Mouse (Mus musculus): Measurements from ENCODE around the gene Atf3.
"Not testable (repeated sequence)": the region's sequence is repeated elsewhere in the genome, so short reads cannot be mapped to it uniquely, and the experiment has no call there.

Atf3 gene

DNA sequence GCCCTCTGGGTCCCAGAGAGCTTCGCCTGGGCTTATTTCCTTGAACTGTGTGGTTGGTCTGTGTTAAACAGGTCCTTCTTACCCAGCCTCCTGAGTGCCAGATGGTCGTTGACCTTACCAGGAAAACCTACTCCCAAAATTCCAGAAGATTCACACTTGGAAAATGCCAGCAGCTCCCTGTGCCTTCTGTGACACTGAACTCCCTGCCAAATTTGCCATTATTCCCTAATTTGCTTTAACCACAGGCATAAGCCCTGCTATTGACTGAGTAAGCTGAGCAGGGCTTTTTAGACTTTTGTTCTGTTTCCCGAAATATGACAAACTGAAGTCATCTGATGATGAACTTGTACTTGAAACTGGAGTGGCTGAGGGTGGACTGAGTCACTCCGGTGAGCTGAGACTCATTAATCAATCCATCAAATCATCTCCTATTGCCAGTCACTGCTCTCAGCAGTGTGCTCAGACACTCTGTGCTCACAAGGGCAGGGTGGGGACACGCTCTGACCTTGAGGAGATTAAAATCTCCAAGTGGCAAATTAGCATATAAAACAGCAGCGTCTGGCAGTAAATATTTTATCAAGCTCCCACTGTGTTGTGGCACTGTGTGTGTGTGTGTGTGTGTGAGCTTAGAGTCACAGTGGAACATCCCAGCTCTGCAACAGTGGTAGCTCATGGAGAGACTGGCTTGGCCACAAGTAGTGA is 28.0 kb downstream of the Atf3 start:
- DNase-seq: no peak

DNA sequence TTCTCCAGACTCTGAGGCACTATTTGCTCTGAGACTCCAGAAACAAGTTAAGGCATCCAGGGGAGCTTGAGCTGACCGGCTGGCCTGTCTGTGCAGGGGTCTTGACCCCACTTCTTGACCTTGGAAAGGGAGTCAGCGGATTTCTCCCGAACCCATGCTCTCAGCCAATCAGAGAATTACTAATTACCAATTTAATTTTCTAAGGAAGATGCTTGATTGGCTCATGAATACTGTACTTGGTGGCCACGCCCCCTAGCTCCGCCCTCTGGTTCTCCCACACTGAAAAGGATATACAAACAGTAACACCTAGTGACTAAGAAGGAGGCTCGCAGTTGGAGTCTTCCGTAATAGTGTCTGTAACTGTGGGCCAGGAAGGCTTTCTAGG is 31.5 kb downstream of the Atf3 start:
- DNase-seq: no peak

DNA sequence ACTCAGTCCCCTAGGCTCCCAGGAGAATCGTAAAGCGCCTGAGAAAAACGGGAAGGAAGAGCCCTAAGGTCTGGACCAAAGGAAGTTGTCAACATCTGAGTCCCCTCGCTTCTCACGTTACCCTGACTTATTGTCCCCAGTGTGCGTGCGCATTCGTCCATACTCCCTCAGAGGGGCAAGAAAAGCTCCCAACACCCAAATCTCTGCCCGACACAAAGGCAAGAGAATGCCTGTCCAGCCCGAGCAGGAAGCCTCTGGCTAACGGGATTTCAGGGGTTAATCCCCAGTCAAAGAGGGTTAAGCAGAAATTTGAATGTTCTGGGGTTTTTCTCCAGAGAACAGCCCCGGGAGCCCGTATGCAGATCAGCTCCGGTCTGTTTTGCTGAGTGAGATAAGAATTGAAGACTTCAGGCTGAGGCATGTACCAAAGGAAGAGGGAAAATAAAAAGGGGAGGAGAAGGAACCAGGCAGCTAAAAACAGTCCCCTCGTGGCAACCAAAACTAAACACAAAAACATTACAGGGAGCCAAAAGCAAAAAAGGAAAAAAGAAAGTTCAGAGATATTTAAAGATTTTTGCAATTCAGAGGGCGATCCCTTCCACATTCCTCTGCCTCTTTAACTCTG is 32.0 kb downstream of the Atf3 start:
- no peak for DNase-seq

DNA sequence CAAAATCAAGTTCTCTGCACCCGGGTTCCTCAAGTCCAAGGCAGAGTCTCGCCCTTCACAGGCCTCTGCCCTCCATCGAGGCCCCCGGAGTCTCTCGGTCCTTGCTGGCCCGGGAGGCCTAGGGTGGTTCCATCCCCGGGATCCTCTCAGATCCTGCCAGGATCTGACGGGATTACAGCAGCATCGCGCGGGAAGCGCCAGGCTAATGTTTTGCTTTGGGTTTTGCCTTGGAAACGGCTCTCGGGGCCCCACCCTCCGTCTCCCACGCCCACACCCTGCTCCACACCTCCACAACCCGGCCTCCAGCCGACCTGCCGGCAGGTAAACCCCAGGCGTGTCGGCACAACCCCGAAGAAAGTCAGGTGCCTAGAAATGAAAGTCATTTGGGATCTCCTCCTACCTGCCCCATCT is 33.0 kb downstream of the Atf3 start:
- DNase-seq: no peak

DNA sequence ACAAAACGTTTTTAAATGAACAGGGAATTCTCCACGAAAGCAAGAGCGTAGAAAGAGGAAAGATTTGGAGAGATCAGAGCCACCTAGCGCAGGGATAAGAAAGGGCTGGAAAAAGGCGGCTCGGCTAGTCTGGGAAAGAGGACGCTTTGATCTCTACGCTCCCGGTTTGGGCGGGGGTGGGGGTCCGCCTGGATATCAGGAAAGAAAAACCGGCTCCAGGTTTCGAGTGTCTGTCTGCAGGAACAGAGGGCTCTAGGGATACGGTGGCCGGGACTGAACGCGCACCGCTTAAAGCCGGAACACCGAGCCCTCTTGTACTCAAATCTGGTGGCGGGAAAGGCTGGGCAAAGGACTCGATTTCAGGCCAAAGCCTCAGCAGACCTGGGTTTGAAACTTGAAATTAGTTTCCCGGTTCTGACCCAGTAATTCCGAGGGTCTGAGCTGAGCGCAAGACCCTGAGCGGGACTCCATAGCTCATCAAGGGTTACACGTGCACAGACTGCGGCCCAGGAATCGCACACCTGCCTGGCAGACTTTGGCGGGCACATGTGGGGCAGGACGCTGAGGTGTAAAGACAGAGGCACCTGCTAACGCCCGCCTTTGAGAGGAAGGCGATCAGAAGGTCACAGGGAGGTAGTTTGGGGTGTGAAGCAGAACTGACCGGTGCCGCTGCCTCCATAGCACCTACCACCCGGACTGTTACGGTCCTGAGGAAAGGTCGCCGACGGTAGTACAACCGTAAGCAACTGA is 33.6 kb downstream of the Atf3 start:
- DNase-seq: peak; percentile 11

DNA sequence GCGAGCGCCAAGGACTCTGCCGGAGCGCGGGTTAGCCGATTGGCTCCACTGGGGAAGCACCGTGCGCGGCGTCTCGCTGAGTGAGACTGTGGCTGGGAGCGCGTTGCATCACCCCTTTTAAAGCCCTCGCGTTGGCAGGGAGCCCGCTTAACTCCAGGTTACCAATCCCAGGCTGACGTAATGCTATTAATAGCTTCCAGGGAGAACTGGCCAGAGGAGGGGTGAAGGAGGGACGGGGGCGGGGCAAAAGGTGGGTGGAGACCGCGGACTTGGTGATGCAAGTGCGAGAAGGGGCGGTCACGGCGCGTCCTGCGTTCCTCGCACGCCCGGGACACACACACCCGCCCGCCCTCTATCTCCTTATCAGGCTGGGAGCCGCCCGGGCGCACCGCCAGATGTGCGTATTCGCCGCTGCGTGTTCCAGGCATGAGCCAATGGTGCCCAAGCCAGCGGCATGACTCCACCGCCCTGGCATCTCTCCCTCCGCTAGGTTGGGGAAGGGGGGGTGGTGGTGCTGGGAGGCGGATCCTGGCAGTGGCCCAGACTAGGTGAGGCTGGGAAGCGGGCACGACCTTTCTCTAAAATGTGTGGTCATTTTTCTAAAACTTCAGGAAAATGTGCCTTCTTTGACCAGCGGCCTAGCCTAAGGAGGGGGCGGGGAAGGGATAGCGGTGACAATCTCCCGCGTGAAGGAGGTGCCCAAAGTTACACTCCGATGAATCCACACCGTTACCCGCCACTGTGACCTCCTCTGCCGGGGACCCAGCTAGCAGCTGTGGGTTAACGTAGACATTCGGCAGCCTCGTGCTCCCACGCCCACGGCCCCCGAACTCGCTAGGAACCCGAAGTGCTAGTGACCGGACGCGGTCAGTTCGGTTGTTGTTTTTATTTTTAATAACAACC is 34.4 kb downstream of the Atf3 start:
- peak; percentile 82 for DNase-seq

DNA sequence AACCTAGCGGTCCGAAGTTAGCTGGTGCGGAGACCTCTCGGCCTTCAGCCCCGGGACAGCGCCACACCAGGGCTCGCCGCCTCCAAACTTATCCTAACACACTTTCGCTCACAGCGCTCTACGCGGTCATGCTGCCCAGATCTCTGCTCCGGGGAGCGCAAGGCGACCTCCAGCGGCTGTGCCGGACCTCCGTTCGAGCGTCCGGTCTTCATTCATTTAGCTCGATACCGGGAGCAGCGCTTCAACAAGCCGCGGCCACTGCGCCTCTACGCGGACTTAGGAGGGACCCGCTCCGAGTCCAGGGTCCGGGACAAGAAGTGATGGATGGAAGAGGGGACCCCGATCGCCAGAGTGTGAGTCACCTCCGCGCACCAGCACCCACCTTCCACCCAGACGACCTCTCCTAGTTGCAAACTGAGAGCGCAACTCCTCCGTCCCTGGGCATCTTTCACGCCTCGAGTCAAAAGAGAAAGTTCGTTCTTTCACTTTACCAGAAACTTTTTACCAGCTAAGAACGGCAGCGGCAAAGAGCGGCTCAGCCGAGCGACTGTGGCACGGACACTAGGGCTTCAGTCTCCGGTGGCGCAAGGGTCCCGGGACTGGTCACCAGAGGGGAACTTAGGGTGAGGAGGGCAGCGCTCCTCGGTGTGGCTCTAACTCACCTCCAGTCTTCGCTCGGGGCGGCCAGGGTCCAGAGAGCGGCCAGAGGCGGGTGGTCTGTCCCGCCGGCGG is 35.2 kb downstream of the Atf3 start:
- peak; percentile 15 for DNase-seq

DNA sequence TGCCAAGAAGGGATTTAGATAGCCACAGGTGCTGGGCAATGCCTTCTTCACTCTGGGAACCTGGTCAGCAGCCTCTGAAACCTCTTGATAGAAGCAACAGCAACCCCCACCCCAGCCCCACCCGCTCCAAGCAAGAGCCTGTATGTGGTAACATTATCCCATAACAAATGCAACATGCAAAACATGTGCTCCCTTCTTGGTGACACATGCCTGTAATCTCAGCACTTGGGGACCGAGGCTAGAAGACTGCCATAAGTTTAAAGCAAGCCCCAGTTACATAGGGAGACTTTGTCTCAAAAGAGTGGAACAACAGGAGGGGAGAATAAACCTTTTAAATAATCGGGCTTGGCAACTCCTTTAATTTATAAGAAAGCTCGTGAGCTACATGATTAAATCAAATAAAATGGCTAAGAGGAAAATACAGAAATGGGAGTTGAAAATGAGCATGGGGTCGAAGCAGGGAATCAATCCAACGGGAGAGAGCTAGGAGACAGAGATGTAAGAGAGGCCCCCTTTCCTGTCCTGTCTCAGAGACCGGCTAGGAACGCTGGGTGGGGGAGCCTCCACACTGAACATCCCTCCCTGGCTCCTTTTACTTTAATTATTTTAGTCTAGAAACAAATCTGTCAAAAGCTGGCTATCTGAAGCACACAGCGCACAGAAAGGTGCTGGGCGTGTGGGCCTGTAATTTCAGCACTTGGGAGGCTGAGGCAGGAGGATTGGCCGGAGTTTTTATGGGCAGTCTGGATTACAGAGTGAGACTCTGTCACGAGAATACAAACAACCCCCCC is 36.2 kb downstream of the Atf3 start:
- no peak for DNase-seq

DNA sequence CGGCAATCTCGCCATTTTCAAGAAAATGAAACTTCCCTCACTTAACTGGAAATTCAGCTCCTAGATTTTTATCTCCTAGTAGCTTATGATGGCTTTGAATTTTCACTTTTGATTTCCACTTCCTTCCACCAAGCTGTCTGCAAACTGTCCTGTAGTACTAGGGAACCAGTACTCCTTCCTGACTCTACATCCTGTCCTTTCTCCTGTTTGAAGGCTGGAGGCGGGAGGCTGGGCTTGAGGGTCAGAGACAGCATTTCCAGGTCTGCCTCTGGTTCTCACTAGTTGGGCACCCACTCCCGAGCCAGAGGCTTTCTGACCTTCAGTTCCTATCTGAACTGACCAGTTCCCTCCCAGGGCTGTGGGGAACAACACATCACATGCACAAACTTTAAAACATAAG is 37.4 kb downstream of the Atf3 start:
- no peak for DNase-seq

DNA sequence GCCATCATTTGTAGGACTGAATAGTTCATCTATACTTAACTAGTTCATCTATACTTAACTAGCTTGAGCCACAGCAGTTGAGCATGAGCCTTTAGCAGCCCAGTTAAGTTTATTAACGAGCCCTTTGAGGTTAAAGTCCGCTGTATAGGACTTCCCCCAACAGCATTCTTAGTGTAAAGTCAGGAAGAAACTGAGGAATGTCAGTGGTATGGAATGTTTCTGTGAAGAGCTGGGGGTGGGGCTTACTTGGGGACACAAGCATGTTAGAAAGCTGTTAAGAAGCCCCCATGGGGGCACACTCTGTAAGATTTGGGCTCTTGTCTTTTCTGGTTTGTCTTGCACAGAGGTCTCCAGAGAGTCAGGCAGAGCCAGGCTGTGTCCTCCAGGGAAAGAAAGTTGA is 38.0 kb downstream of the Atf3 start:
- DNase-seq: no peak

DNA sequence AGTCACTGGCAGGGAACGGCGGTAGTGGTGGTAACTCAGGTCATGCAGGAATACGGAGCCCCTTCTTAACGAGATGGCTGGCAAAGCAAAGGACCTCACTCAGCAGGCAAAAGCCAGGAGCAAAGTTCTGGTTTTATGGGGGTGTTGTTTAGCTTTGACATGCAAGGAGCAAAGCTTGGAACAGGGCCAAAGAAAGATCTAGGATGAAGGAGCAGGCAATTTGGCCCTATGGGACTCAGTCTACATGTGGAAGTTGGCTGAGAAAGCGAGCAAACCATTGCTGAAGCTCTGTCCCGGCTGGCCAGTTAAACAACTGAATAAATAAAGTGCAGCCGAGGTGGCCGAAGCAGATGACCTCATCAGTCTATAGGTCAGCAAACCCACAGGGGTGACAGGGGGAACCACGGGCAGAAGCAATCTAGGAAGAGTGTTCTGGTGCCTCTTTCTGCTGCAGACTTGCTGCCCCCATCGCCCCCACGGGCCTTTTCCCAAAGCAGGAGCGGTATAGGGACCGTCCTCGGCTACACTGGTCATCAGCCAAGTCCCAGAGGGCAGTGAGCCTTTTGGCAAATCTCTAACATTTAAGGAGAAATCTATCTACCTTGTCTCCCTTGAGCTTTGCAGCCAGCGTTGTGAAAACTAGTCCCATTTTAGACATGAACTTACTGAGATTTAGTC is 39.2 kb downstream of the Atf3 start:
- DNase-seq: no peak

DNA sequence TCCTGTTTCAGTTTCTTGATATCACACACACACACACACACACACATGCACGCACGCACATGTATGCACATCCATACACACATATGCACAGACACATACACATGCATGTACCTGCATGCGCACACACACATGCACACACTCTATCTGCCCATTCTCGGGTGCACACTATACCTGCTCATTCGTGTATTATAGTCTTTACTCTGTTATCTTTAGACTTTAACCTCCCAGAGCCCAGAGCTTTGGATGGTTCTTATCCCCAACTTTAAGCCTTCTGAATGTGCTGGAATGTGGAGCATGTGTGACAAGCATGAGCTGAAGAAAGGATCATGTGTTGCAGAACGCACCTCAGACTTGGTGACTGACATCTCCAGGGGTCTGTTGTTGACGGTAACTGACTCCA is 41.0 kb downstream of the Atf3 start:
- no peak for DNase-seq

DNA sequence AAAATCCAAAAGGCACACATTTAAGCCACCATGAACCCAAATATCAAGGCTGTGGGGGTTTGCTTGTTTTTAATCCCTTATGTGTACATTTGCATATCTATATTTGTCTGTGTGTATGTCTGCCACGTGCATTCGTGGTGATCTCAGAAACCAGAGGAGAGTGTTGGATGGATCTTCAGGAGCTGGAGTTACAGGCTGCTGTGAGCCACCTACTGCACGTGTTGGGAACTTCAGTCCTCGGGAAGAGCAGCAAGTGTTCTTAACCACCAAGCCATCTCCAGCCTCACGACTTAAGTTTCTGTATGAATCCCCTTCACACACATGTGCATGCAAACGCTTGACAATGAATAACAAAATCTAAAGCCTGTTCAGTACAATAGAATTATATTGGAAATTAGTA is 45.4 kb downstream of the Atf3 start:
- peak; percentile 62 for DNase-seq

DNA sequence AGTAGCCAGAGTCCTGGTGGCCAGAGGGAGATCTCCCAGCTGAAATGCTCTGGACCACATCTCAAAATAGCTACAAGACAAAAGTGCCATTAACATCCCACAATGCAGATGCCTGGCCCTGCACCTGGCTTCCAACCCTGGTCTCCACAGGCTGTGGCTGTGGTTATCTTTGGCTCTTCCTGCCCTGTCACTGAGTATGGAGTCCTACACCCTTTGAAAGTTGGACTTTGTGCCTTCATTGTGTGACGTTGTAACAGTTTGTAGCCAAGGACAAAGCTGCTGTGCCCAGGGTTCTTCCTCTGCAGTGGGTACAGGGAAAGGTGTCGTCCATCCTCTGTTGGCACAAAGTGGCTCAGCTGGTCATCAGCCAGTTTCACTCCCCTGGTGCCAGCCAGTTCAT is 47.4 kb downstream of the Atf3 start:
- no peak for DNase-seq

DNA sequence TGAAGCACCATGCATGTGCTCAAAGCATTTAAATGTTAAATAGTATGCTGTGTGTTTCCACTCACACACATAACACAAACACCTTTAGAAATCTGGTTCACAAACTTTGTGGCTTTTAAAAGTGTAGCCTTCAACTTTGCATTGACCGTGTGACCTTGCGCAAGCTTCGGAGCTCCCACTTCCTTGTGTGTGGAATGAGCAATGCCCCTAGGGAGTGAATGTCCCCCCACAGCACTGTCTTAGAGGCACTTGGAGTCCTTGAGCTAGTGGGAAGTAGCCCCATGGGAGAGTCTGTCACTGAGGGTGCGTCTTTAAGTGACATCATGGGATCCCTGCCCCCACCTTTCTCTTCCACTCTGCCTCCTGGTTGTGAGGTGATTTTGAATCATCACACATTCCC is 51.6 kb downstream of the Atf3 start:
- no peak for DNase-seq

DNA sequence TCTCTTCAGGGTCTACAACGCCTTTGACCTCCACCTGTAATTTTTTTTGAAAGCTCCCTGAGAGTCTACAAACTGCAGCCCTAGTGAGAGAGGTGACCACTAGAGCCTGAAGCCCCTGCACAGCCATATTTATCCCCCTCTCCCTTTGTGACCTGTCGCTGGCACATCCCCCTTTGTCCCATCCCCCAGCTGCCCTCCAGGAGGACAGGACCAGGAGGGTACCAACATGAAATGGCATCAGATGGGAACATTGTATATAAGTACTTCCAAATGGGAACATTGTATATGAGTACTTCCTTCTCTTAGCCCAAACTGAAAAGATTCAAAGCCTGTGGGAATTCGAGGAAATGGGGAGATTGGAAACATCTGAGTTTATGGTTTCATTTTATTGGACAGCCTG is 53.1 kb downstream of the Atf3 start, which contains the start of gene Fam71a:
Gene Fam71a, minus strand, starts transcription at position 101 of the 400 bp plus-strand sequence.
- DNase-seq: no peak

DNA sequence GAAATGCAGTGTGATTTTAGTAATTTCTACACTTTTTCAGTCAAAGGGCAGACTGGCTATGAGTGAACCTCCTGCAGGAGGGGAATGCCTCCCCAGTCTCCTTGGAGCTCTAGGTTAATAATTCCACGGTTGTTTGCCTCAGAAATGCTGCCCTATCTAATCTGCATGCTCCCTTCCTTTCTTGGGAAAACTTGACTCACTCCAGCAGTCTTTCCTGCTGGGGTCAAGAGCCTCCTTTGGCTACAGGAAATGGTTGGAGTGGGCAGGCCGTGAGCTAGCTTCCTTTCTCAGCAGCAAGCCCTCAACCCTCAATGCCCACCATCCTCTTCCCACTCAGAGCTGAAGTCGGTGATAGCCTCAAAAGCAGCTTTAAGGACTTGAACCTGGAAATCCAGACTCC is 63.5 kb downstream of the Atf3 start:
- DNase-seq: no peak

DNA sequence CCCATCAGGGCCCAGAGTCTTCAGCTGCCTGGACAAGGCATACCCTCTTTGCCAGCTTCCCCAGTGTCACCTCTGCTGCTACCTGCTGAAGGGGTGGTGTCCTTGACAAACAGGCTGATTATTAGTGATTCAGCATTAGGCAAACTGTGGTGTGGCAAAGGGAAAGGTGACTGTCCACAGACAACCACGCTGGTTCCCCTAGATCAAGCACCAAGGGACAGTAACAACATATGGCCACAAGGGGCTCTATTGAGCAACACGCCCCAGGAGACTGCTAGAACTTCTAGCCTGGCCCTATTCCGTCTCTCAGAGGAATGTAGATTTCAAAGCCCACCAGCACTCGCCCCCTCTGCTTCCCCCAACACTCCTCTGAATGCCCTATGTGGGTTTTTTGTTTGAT is 64.8 kb downstream of the Atf3 start:
- peak; percentile 38 for DNase-seq

DNA sequence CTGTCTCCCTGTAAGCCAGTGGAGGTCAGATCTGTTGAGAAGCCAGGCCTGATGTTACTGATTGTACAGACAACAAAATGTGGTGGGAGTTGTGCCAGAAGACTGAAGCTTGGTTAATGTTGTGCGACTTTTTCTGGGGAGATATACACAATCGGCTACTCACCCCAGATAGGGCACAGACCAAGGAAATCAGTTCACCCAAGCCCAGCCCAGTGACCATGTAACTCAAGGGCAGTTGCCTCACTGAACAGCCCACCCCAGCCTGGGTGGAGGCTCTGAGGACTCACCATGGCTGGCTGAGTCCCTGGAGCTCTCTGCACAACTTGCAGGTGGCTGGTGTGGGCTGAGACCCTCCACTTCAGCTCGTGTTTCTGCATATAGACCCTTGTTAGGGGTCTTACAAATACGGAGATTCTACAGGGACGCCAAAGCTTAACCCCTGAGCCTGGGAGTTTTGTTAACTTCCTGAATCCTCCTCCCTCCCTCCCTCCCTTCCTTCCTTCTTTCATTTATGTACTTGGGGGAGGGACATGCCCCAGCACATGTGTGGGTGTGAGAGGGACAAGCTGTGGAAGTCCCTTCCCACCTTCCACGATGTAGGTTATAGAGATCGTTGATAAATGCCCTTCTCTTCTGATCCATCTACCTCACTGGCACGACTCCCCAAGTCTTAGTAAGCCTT is 66.8 kb downstream of the Atf3 start:
- DNase-seq: no peak

DNA sequence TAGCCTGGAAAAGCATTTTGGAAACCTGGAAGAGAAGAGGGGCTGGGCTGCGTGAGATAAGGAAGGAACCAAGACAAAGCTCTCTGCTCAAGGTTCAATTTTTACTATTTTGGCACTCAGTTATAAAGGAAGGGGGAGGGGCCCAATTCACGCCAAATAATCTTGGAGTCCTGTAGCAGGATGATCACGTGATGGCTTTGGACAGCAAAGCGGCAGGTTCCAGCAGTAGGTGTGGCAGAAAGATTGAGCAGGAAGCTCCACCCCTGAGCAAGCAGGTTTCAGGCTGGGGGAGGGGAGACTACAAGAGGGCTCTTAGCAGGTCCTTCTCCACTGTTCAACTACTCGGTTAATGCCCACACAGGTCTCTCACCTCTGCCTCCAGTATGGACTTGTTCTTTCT is 68.3 kb downstream of the Atf3 start:
- not testable (repeated sequence) for DNase-seq
